Mouse (Mus musculus) ES-E14 (cell line): ENCODE measurements around the gene Rad54l2.

Experiments
- CHD2 ChIP-seq: IDR thresholded peaks from 2 replicates; pipeline ENCODE4 v1.6.1; 2014; ENCODE audit warnings: mild to moderate bottlenecking, low read depth, low read length, inconsistent platforms
- HCFC1 ChIP-seq: IDR thresholded peaks from 2 replicates; pipeline ENCODE4 v1.6.1; 2012; ENCODE audit warnings: low read length, inconsistent platforms, borderline replicate concordance; ENCODE audit not compliant: insufficient read depth
- MAFK ChIP-seq: IDR thresholded peaks from 2 replicates; pipeline ENCODE4 v1.6.1; 2014; ENCODE audit warnings: mild to moderate bottlenecking, low read depth, low read length, inconsistent platforms; ENCODE audit not compliant: insufficient read depth
- ZC3H11A ChIP-seq: IDR thresholded peaks from 2 replicates; pipeline ENCODE4 v1.6.1; 2012; ENCODE audit warnings: low read depth, mild to moderate bottlenecking, inconsistent platforms, low read length, borderline replicate concordance

DNA sequence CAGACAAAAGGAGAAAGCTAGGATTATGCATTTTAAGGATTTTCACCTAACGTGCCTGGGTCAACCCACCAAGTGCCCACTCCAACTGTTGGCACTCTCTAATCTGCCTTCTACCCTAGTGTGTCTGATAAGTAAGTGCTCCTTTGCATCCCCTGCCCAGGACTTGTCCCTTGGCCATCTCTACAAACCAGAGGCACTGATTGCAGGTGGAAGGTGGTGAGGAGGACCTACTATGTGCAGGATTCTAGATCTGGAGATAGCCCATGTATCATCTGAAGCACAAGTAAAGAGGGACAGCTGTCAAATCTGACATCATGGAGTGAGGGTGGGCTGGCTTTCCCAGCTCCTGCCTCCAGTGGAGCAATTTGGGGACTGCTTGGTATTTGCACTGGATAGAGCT lies 129.1 kb downstream of the Rad54l2 start:
- TF ChIP-seq MAFK (no peak), HCFC1 (no peak), CHD2 (no peak), ZC3H11A (no peak)
